Mouse (Mus musculus) cerebellum, postnatal 36 days (tissue): ENCODE data around the gene Prl8a9.

Experiments used
- DNase-seq, 2 experiments: peaks; one replicate each; pipeline ENCODE4 v3.0.0; 2021 to 2022; ENCODE audit warnings: mixed read lengths in 2 of 2

The Prl8a9 gene

GRCm38 (mm10) chr13:27564506-27564905 lies at the start of gene Prl8a9:
Prl8a9 (minus strand) TSS chr13:27564606.
- DNase-seq = no peak

- no peak for DNase-seq
These were observed 46.1 kb upstream of the Prl8a9 start, which contains the start of gene Prl7b1 for GRCm38 (mm10) chr13:27610482-27610881. Prl7b1 (minus strand) TSS chr13:27610582.

- DNase-seq = no peak
These were observed 17.7 kb upstream of the Prl8a9 start, which contains the start of gene Prl8a1 for GRCm38 (mm10) chr13:27582071-27582470. Prl8a1 (minus strand) TSS chr13:27582171.

- DNase-seq = no peak
These were observed 11.1 kb downstream of the Prl8a9 start for GRCm38 (mm10) chr13:27553336-27553735.

- no peak for DNase-seq
These were observed 41.2 kb downstream of the Prl8a9 start for GRCm38 (mm10) chr13:27523156-27523555.

GRCm38 (mm10) chr13:27513117-27513516 lies 51.3 kb downstream of the Prl8a9 start, which contains the start of gene Prl8a8:
Prl8a8 (minus strand) TSS chr13:27513217.
- no peak for DNase-seq
